ENCODE assay signal across 25 mouse cellular contexts in the genomic region with DNA sequence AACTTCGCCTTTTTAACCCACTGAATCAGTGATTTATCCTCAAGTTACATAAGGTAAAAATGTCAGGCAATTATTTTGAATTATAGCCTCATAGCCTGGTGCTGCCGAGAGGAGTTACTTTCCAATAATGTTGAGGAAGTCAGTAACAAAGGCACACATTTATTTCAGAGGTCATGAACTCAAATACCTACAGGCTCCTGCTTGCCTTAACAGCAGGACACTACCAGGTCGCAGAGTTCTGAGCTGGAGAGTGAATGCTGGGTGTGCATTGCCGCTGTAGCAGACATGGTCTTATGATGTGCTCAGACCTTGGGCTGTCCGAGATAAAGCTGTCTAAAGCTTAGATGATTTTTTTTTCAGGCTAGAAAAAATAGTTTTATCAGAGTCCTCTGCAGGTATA.
A peak's percentile ranks its signal among the peaks of the same experiment; 100 is the strongest.
DNase-seq lines count a peak whose midpoint lies in the region; ATAC-seq lines count a peak whose summit lies in the region.
"Had no signal": no experiment of that assay in that cellular context is flagged by ENCODE, and none has a peak within 500 bp of the region (broad histone marks: within the 10 kb centered on the region; RNA-seq: fewer than 3 reads in every experiment).

No protein-coding gene starts in this region.

- no peak overlapping the region for H3K4me3 ChIP-seq in intestine, embryonic 16.5 days (ENCODE audit: low read length)
- no peak overlapping the region for H3K4me3 ChIP-seq in stomach, embryonic 15.5 days (replicated peaks)
- no peak overlapping the region for H3K4me3 ChIP-seq in hindbrain, embryonic 10.5 days
- H3K4me3 ChIP-seq: hindbrain, embryonic 15.5 days had no signal

- WGBS in intestine, embryonic 16.5 days: 37% methylated on average over 5 of the region's 5 CpGs
- WGBS in stomach, embryonic 15.5 days: 38% methylated on average over 5 of the region's 5 CpGs
- 54% methylated on average over 5 of the region's 5 CpGs for WGBS in hindbrain, embryonic 10.5 days

- H3K4me2 ChIP-seq in intestine, embryonic 16.5 days (ENCODE audit: low read depth, low read length): no peak overlapping the region
- H3K4me2 ChIP-seq in stomach, embryonic 15.5 days: no peak overlapping the region
- H3K4me2 ChIP-seq: hindbrain, embryonic 15.5 days; liver, embryonic 11.5 days; lung, embryonic 14.5 days had no signal

- ATAC-seq in intestine, embryonic 16.5 days: peak; percentile 56; the same call in 1 of the 2 replicates
- ATAC-seq in stomach, embryonic 15.5 days (ENCODE audit: insufficient read depth, low FRiP score, low read depth): peak; percentile 50; the same call in 1 of the 2 replicates
- ATAC-seq: CD4-positive, CD25-positive, alpha-beta regulatory T cell, adult 4 months; forebrain, embryonic 16.5 days had no signal

- DNase-seq in embryo, embryonic 11 days: peak; percentile 57
- DNase-seq in embryo, embryonic 9.5 days (ENCODE audit: extremely low spot score): no peak
- DNase-seq in ES-CJ7 (ENCODE audit: low read depth, low spot score): peak; percentile 52
- no peak for DNase-seq in right cerebral cortex, adult 18-20 months
- DNase-seq in hindbrain, embryonic 10.5 days (ENCODE audit: low spot score): no peak
- DNase-seq in spleen, postnatal 14 days (ENCODE audit: low spot score in 2 of 2): no peak
- DNase-seq: adrenal gland, postnatal 36 days; cerebellum, adult 2 months; cerebellum, postnatal 36 days; heart, adult 18-20 months; heart, postnatal 36 days; kidney, adult 2 months; kidney, postnatal 10 days; lung, embryonic 14.5 days; lung, postnatal 4 days; midbrain, embryonic 14.5 days; right cerebral cortex, postnatal 14 days; spleen, adult 18-20 months; thymus, postnatal 14 days had no signal

- H3K9me3 ChIP-seq in intestine, embryonic 16.5 days (ENCODE audit: control insufficient read depth, low read length): no peaks in the 10 kb centered on the region
- no peaks in the 10 kb centered on the region for H3K9me3 ChIP-seq in stomach, embryonic 15.5 days
- H3K9me3 ChIP-seq in hindbrain, embryonic 10.5 days: no peaks in the 10 kb centered on the region
- H3K9me3 ChIP-seq: hindbrain, embryonic 15.5 days had no signal

- H3K4me1 ChIP-seq in intestine, embryonic 16.5 days (ENCODE audit: control insufficient read depth, insufficient read depth, low read length): peaks cover 6% of the 10 kb centered on the region; the same call in 1 of the 2 replicates
- H3K4me1 ChIP-seq in stomach, embryonic 15.5 days: no peaks in the 10 kb centered on the region
- H3K4me1 ChIP-seq in hindbrain, embryonic 10.5 days (replicated peaks): peaks cover 22% of the 10 kb centered on the region

- no peaks in the 10 kb centered on the region for H3K27me3 ChIP-seq in intestine, embryonic 16.5 days (replicated peaks; ENCODE audit: control insufficient read depth, insufficient read depth, low read length)
- no peaks in the 10 kb centered on the region for H3K27me3 ChIP-seq in stomach, embryonic 15.5 days (replicated peaks)
- H3K27me3 ChIP-seq in hindbrain, embryonic 10.5 days (ENCODE audit: insufficient read depth, poor library complexity, severe bottlenecking): no peaks in the 10 kb centered on the region
- H3K27me3 ChIP-seq: hindbrain, embryonic 15.5 days had no signal

- H3K27ac ChIP-seq in intestine, embryonic 16.5 days (ENCODE audit: low read length): no peak overlapping the region
- H3K27ac ChIP-seq in stomach, embryonic 15.5 days: no peak overlapping the region
- no peak overlapping the region for H3K27ac ChIP-seq in hindbrain, embryonic 10.5 days
- H3K27ac ChIP-seq: hindbrain, embryonic 15.5 days had no signal

- H3K36me3 ChIP-seq in intestine, embryonic 16.5 days (ENCODE audit: control insufficient read depth, insufficient read depth, low read length): no peaks in the 10 kb centered on the region
- no peaks in the 10 kb centered on the region for H3K36me3 ChIP-seq in stomach, embryonic 15.5 days
- no peaks in the 10 kb centered on the region for H3K36me3 ChIP-seq in hindbrain, embryonic 10.5 days
- H3K36me3 ChIP-seq: hindbrain, embryonic 15.5 days had no signal

- no peak overlapping the region for H3K9ac ChIP-seq in intestine, embryonic 16.5 days (ENCODE audit: low read depth, low read length)
- H3K9ac ChIP-seq in stomach, embryonic 15.5 days: no peak overlapping the region
- H3K9ac ChIP-seq: hindbrain, embryonic 15.5 days; lung, embryonic 14.5 days had no signal

Comparison
In these comparisons a context has a peak if more than half of its experiments do, and no peak if none do; other contexts are left out.
1. DNase-seq: peak in embryo, embryonic 11 days (single experiment) and ES-CJ7 (single experiment); none in embryo, embryonic 9.5 days (single experiment), right cerebral cortex, adult 18-20 months (single experiment), hindbrain, embryonic 10.5 days (single experiment) and spleen, postnatal 14 days (0 of 2).